Mouse (Mus musculus): ENCODE measurements around the gene Smim7. TPM values are rescaled to one million over a fixed set of nuclear protein-coding genes. Genes with fewer than 3 reads are reported as not detected.

Gene Smim7
- polyA plus RNA-seq, 1 experiment from 2014 or later, result 107 TPM

GRCm38 (mm10) chr8:72532103-72532502, 38.8 kb downstream of the Smim7 start:
- H3K27ac ChIP-seq (replicated peaks), result no peak overlapping the region
- DNase-seq (ENCODE audit: low spot score), result no peak
- H3K4me3 ChIP-seq, result no peak overlapping the region
- H3K27me3 ChIP-seq (replicated peaks; ENCODE audit: low read depth, poor library complexity, severe bottlenecking), result no peaks in the 10 kb centered on the region
- no peaks in the 10 kb centered on the region for H3K9me3 ChIP-seq
- 92% methylated on average over 1 of the region's 1 CpGs for WGBS
- H3K36me3 ChIP-seq (replicated peaks), result peaks cover 44% of the 10 kb centered on the region
- H3K4me1 ChIP-seq, result no peaks in the 10 kb centered on the region

GRCm38 (mm10) chr8:72521888-72522287, 49.0 kb downstream of the Smim7 start:
- no peak overlapping the region for H3K27ac ChIP-seq (replicated peaks)
- peaks cover 22% of the 10 kb centered on the region for H3K36me3 ChIP-seq (replicated peaks)
- H3K27me3 ChIP-seq (replicated peaks; ENCODE audit: low read depth, poor library complexity, severe bottlenecking), result no peaks in the 10 kb centered on the region
- H3K4me3 ChIP-seq, result no peak overlapping the region
- no peaks in the 10 kb centered on the region for H3K9me3 ChIP-seq
- DNase-seq (ENCODE audit: low spot score), result no peak
- H3K4me1 ChIP-seq, result peaks cover 7% of the 10 kb centered on the region

- Histone ChIP-seq H3K4me1 (peaks cover 7% of the 10 kb centered on the region), H3K27ac (replicated peaks) (no peak overlapping the region), H3K36me3 (replicated peaks) (peaks cover 20% of the 10 kb centered on the region), H3K4me3 (no peak overlapping the region), H3K27me3 (replicated peaks; ENCODE audit: low read depth, poor library complexity, severe bottlenecking) (no peaks in the 10 kb centered on the region), H3K9me3 (no peaks in the 10 kb centered on the region)
- no peak for DNase-seq (ENCODE audit: low spot score)
- 82% methylated on average over 7 of the region's 7 CpGs for WGBS
Measured at GRCm38 (mm10) chr8:72517421-72517988, 53.4 kb downstream of the Smim7 start.

Small RNAs within 50 kb of the gene (microRNA-seq; reads per million reads assigned to microRNA genes)
- not detected for gene Gm28019

Other genes starting within 250 kb of the Smim7 start
- 79.8 and 81.6 TPM in 2 replicates for gene Eps15l1, start 149.6 kb downstream of the Smim7 start, polyA plus RNA-seq (2016; fragmentation: Nextera tagmentation; extraction: Ambion mirVana)
- gene Calr3, start 127.2 kb downstream of the Smim7 start, polyA plus RNA-seq (2016; fragmentation: Nextera tagmentation; extraction: Ambion mirVana), result 1.2 and 1.4 TPM in 2 replicates
- 14.5 and 16.1 TPM in 2 replicates for gene 1700030K09Rik, start 127.2 kb downstream of the Smim7 start, polyA plus RNA-seq (2016; fragmentation: Nextera tagmentation; extraction: Ambion mirVana)
- 112 and 115 TPM in 2 replicates for gene Cherp, start 95.9 kb downstream of the Smim7 start, polyA plus RNA-seq (2016; fragmentation: Nextera tagmentation; extraction: Ambion mirVana)
- gene Slc35e1, start 78.5 kb downstream of the Smim7 start, polyA plus RNA-seq (2016; fragmentation: Nextera tagmentation; extraction: Ambion mirVana), result 20.2 and 22.8 TPM in 2 replicates
- 20.1 and 20.2 TPM in 2 replicates for gene Med26, start 22.8 kb downstream of the Smim7 start, polyA plus RNA-seq (2016; fragmentation: Nextera tagmentation; extraction: Ambion mirVana)
- 9.8 and 11.2 TPM in 2 replicates for gene Tmem38a, start 967 bp upstream of the Smim7 start, polyA plus RNA-seq (2016; fragmentation: Nextera tagmentation; extraction: Ambion mirVana)
- gene Nwd1, start 75.6 kb upstream of the Smim7 start, polyA plus RNA-seq (2016; fragmentation: Nextera tagmentation; extraction: Ambion mirVana), result not detected in 2 replicates
- 142 and 149 TPM in 2 replicates for gene Sin3b, start 152.2 kb upstream of the Smim7 start, polyA plus RNA-seq (2016; fragmentation: Nextera tagmentation; extraction: Ambion mirVana)
- gene F2rl3, start 190.8 kb upstream of the Smim7 start, polyA plus RNA-seq (2016; fragmentation: Nextera tagmentation; extraction: Ambion mirVana), result 2.0 and 2.1 TPM in 2 replicates

Data from embryonic facial prominence, embryonic 10.5 days (tissue).